ENCODE assay signal across 7 mouse cellular contexts in the genomic region with DNA sequence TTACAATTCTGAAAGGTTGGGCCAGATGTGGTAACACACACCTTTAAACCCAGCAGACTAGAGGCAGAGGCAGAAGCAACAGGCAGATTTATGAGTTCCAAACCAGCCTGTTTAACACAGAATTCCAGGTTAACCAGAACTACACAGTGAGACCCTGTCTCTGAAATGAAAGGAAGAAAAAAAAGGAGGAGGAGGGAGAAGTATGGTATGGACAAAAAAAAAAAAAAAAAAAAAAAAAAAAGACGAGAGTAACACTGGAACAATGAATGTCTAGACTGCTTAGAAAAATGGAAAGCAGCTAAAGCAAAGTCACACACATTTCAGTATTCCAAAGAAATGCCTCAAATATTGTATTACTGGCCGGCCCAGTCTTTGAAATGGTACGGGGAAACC. TPM values are rescaled to one million over a fixed set of nuclear protein-coding genes. Genes with fewer than 3 reads are reported as not detected.
DNase-seq lines count a peak whose midpoint lies in the region; ATAC-seq and TF ChIP-seq lines count a peak whose summit lies in the region.

No protein-coding gene starts in this region.

- WGBS in lung, embryonic 15.5 days: 3% methylated on average over 3 of the region's 3 CpGs
- WGBS in embryonic facial prominence, embryonic 15.5 days: 0% methylated on average over 3 of the region's 3 CpGs
- 10% methylated on average over 3 of the region's 3 CpGs for WGBS in limb, embryonic 11.5 days
- WGBS in olfactory bulb, adult 2 months: 4% methylated on average over 3 of the region's 3 CpGs

- TF ChIP-seq CTCF in olfactory bulb, adult 2 months (IDR thresholded peaks at IDR 0.05; ENCODE audit: insufficient read depth, low read depth, low read length): no peak

- no peak for ATAC-seq in lung, embryonic 15.5 days (ENCODE audit: borderline replicate concordance, extremely low read depth, low FRiP score, low TSS enrichment)
- no peak for ATAC-seq in embryonic facial prominence, embryonic 15.5 days (ENCODE audit: insufficient number of reproducible peaks, low FRiP score, low TSS enrichment, low read depth)
- ATAC-seq in limb, embryonic 11.5 days (ENCODE audit: insufficient number of reproducible peaks, low FRiP score, low TSS enrichment, low read depth): no peak

- peak overlapping the region; percentile 96 for H3K4me3 ChIP-seq in lung, embryonic 15.5 days
- H3K4me3 ChIP-seq in embryonic facial prominence, embryonic 15.5 days (replicated peaks): peak overlapping the region; percentile 94
- peak overlapping the region; percentile 89 for H3K4me3 ChIP-seq in limb, embryonic 11.5 days (ENCODE audit: low read depth, low read length)
- H3K4me3 ChIP-seq in olfactory bulb, adult 2 months (ENCODE audit: insufficient read depth, low read depth, low read length): peak overlapping the region; percentile 78

- DNase-seq in lung, postnatal 14 days: no peak
- no peak for DNase-seq in limb, embryonic 11.5 days (ENCODE audit: low spot score)
- no peak for DNase-seq in embryo, embryonic 9.5 days (ENCODE audit: extremely low spot score)
- no peak for DNase-seq in spleen, adult 18-20 months

- H3K4me1 ChIP-seq in lung, embryonic 15.5 days: peaks cover 9% of the 10 kb centered on the region
- peaks cover 6% of the 10 kb centered on the region; the same call in 1 of the 2 replicates for H3K4me1 ChIP-seq in embryonic facial prominence, embryonic 15.5 days
- 0 out of 2 replicates have a peak, but pooled peaks cover 2% of the 10 kb centered on the region for H3K4me1 ChIP-seq in limb, embryonic 11.5 days (ENCODE audit: control insufficient read depth, insufficient read depth, low read length)
- no peaks in the 10 kb centered on the region for H3K4me1 ChIP-seq in olfactory bulb, adult 2 months (ENCODE audit: control insufficient read depth, insufficient read depth, low read length)

- H3K9ac ChIP-seq in lung, embryonic 15.5 days: peak overlapping the region; percentile 78
- peak overlapping the region; percentile 59 for H3K9ac ChIP-seq in embryonic facial prominence, embryonic 15.5 days
- peak overlapping the region; percentile 70 for H3K9ac ChIP-seq in limb, embryonic 11.5 days (ENCODE audit: low read length)

- no peaks in the 10 kb centered on the region for H3K36me3 ChIP-seq in lung, embryonic 15.5 days
- H3K36me3 ChIP-seq in embryonic facial prominence, embryonic 15.5 days: no peaks in the 10 kb centered on the region
- H3K36me3 ChIP-seq in limb, embryonic 11.5 days (ENCODE audit: control insufficient read depth, insufficient read depth, low read length): no peaks in the 10 kb centered on the region

- TF ChIP-seq POLR2A in olfactory bulb, adult 2 months (IDR thresholded peaks at IDR 0.05; ENCODE audit: insufficient read depth, low read depth, low read length): no peak

- no peaks in the 10 kb centered on the region for H3K9me3 ChIP-seq in lung, embryonic 15.5 days
- H3K9me3 ChIP-seq in embryonic facial prominence, embryonic 15.5 days (replicated peaks): no peaks in the 10 kb centered on the region
- H3K9me3 ChIP-seq in limb, embryonic 11.5 days (ENCODE audit: control insufficient read depth, low read length): no peaks in the 10 kb centered on the region

- peak overlapping the region; percentile 84 for H3K4me2 ChIP-seq in lung, embryonic 15.5 days
- H3K4me2 ChIP-seq in embryonic facial prominence, embryonic 15.5 days (replicated peaks): peak overlapping the region; percentile 69
- peak overlapping the region; percentile 88 for H3K4me2 ChIP-seq in limb, embryonic 11.5 days (ENCODE audit: low read depth, severe bottlenecking)

- no peaks in the 10 kb centered on the region for H3K27me3 ChIP-seq in lung, embryonic 15.5 days
- no peaks in the 10 kb centered on the region for H3K27me3 ChIP-seq in embryonic facial prominence, embryonic 15.5 days
- H3K27me3 ChIP-seq in limb, embryonic 11.5 days (ENCODE audit: control insufficient read depth, insufficient read depth, low read length): no peaks in the 10 kb centered on the region

- H3K27ac ChIP-seq in lung, embryonic 15.5 days: 0 out of 2 replicates have a peak overlapping the region, but pooled peaks have one; percentile 74
- no peak overlapping the region for H3K27ac ChIP-seq in embryonic facial prominence, embryonic 15.5 days (replicated peaks)
- no peak overlapping the region; the same call in 1 of the 2 replicates for H3K27ac ChIP-seq in limb, embryonic 11.5 days (replicated peaks; ENCODE audit: low read depth, low read length)
- no peak overlapping the region for H3K27ac ChIP-seq in olfactory bulb, adult 2 months (ENCODE audit: insufficient read depth, low read depth, low read length)

RNA-seq across cellular contexts. Expression of gene Ipo8, which starts 0.9 kb away (rescaled TPM):
- polyA plus RNA-seq in lung, embryonic 15.5 days (2015; fragmentation: Nextera tagmentation; extraction: Ambion mirVana): 23.8 and 24.6 TPM in 2 replicates
- polyA plus RNA-seq in embryonic facial prominence, embryonic 15.5 days (2015; fragmentation: Nextera tagmentation; extraction: Ambion mirVana): 19.0 and 20.4 TPM in 2 replicates
- polyA plus RNA-seq in limb, embryonic 11.5 days (2014; fragmentation: Nextera tagmentation; extraction: Ambion mirVana): 27.4 and 32.3 TPM in 2 replicates
- not detected in 2 replicates for polyA plus RNA-seq in olfactory bulb, adult 2 months (2012; ENCODE audit: insufficient read depth, insufficient read length, low replicate concordance, missing spikeins)
